Mouse (Mus musculus): ENCODE data around the gene Oaz3. TPM values are rescaled to one million over a fixed set of nuclear protein-coding genes. Genes with fewer than 3 reads are reported as not detected.

Gene Oaz3
- polyA plus RNA-seq (2014; fragmentation: Nextera tagmentation; extraction: Ambion mirVana): 0.23 and 0.41 TPM in 2 replicates

- peaks cover 14% of the 10 kb centered on the region; the same call in 1 of the 2 replicates for H3K36me3 ChIP-seq (ENCODE audit: control insufficient read depth, insufficient read depth, low read length)
- DNase-seq (ENCODE audit: low spot score) (no peak), ATAC-seq (ENCODE audit: insufficient read depth, low FRiP score, low TSS enrichment) (no peak)
- whole genome bisulfite sequencing: 1% methylated on average over 24 of the region's 24 CpGs
- no peaks in the 10 kb centered on the region for H3K9me3 ChIP-seq (ENCODE audit: control insufficient read depth, low read length)
- no peaks in the 10 kb centered on the region for H3K27me3 ChIP-seq (ENCODE audit: control insufficient read depth, insufficient read depth, low read length)
- H3K4me2 ChIP-seq (ENCODE audit: low read depth): peak within 1 kb of the TSS; percentile 82
- H3K9ac ChIP-seq (ENCODE audit: low read length): peak within 1 kb of the TSS; percentile 87
- H3K4me3 ChIP-seq (ENCODE audit: low read depth, low read length): peak within 1 kb of the TSS; percentile 92
- H3K4me1 ChIP-seq (ENCODE audit: control insufficient read depth, insufficient read depth, low read length): 0 out of 2 replicates have a peak, but pooled peaks cover 3% of the 10 kb centered on the region
- 0 out of 2 replicates have a peak within 1 kb of the TSS, but pooled peaks have one; percentile 29 for H3K27ac ChIP-seq (ENCODE audit: low read depth, low read length)
These were observed at the start of gene Oaz3 for GRCm38 (mm10) chr3:94443597-94443964. Gene Oaz3 (minus strand): TSS chr3:94443915.

GRCm38 (mm10) chr3:94487581-94487980 is 43.9 kb upstream of the Oaz3 start:
- H3K4me1 ChIP-seq (ENCODE audit: control insufficient read depth, insufficient read depth, low read length): peaks cover 27% of the 10 kb centered on the region
- no peaks in the 10 kb centered on the region for H3K9me3 ChIP-seq (ENCODE audit: control insufficient read depth, low read length)
- H3K9ac ChIP-seq (ENCODE audit: low read length): no peak overlapping the region
- no peak overlapping the region for H3K4me3 ChIP-seq (ENCODE audit: low read depth, low read length)
- H3K27ac ChIP-seq (ENCODE audit: low read depth, low read length): no peak overlapping the region
- no peak for ATAC-seq (ENCODE audit: insufficient read depth, low FRiP score, low TSS enrichment)
- H3K36me3 ChIP-seq (ENCODE audit: control insufficient read depth, insufficient read depth, low read length): peaks cover 5% of the 10 kb centered on the region; the same call in 1 of the 2 replicates
- H3K27me3 ChIP-seq (ENCODE audit: control insufficient read depth, insufficient read depth, low read length): no peaks in the 10 kb centered on the region
- no peak for DNase-seq (ENCODE audit: low spot score)
- 88% methylated on average over 6 of the region's 6 CpGs for WGBS
- H3K4me2 ChIP-seq (ENCODE audit: low read depth): no peak overlapping the region

- Histone ChIP-seq H3K27me3 (ENCODE audit: control insufficient read depth, insufficient read depth, low read length) (no peaks in the 10 kb centered on the region), H3K4me2 (ENCODE audit: low read depth) (no peak overlapping the region), H3K9ac (ENCODE audit: low read length) (no peak overlapping the region), H3K4me3 (ENCODE audit: low read depth, low read length) (no peak overlapping the region), H3K36me3 (ENCODE audit: control insufficient read depth, insufficient read depth, low read length) (peaks cover 3% of the 10 kb centered on the region; the same call in 1 of the 2 replicates), H3K27ac (ENCODE audit: low read depth, low read length) (no peak overlapping the region), H3K4me1 (ENCODE audit: control insufficient read depth, insufficient read depth, low read length) (peaks cover 36% of the 10 kb centered on the region), H3K9me3 (ENCODE audit: control insufficient read depth, low read length) (no peaks in the 10 kb centered on the region)
- WGBS: 80% methylated on average over 7 of the region's 7 CpGs
- ATAC-seq (ENCODE audit: insufficient read depth, low FRiP score, low TSS enrichment) (no peak), DNase-seq (ENCODE audit: low spot score) (no peak)
These were observed 42.2 kb upstream of the Oaz3 start for GRCm38 (mm10) chr3:94485922-94486321.

DNA sequence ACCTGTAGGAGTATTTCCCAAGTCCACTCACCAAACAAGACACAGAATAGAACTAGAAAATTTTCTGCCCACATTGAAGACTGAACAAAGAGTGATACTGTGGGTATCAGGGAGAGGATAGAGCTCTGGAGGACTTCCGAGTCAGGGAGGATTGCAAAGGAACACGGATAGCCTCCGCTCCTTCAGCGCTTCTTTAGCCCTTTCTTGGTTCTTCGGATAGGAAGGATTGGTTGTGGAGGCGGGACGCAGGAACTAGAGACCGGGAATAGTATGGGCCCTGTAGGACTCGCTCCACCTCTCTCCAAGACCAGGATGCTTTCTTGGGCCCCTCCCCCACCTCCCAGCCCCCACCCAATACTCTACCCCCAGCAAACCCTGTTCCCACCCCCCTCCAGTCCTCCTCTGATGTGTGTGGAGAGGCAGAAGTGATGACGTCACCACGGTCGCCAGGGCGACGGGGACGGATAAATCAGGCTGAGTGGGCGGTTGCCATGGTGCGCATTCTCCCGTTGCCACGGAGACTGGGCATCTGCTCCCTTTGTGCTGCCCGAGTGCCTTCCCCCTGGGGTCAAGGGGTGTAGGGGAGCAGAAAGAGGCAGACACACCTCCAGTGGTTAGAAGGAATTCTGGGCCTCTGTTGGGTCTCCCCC is 40.2 kb upstream of the Oaz3 start:
- H3K4me3 ChIP-seq (ENCODE audit: low read depth, low read length): no peak overlapping the region
- no peaks in the 10 kb centered on the region for H3K9me3 ChIP-seq (ENCODE audit: control insufficient read depth, low read length)
- peaks cover 7% of the 10 kb centered on the region; the same call in 1 of the 2 replicates for H3K27me3 ChIP-seq (ENCODE audit: control insufficient read depth, insufficient read depth, low read length)
- ATAC-seq (ENCODE audit: insufficient read depth, low FRiP score, low TSS enrichment) (peak; percentile 94), DNase-seq (ENCODE audit: low spot score) (peak; percentile 96)
- WGBS: 15% methylated on average over 20 of the region's 20 CpGs
- peak overlapping the region; percentile 25 for H3K4me2 ChIP-seq (ENCODE audit: low read depth)
- H3K36me3 ChIP-seq (ENCODE audit: control insufficient read depth, insufficient read depth, low read length): peaks cover 2% of the 10 kb centered on the region; the same call in 1 of the 2 replicates
- H3K4me1 ChIP-seq (ENCODE audit: control insufficient read depth, insufficient read depth, low read length): peaks cover 47% of the 10 kb centered on the region
- H3K9ac ChIP-seq (ENCODE audit: low read length): no peak overlapping the region
- peak overlapping the region; percentile 75 for H3K27ac ChIP-seq (ENCODE audit: low read depth, low read length)

DNA sequence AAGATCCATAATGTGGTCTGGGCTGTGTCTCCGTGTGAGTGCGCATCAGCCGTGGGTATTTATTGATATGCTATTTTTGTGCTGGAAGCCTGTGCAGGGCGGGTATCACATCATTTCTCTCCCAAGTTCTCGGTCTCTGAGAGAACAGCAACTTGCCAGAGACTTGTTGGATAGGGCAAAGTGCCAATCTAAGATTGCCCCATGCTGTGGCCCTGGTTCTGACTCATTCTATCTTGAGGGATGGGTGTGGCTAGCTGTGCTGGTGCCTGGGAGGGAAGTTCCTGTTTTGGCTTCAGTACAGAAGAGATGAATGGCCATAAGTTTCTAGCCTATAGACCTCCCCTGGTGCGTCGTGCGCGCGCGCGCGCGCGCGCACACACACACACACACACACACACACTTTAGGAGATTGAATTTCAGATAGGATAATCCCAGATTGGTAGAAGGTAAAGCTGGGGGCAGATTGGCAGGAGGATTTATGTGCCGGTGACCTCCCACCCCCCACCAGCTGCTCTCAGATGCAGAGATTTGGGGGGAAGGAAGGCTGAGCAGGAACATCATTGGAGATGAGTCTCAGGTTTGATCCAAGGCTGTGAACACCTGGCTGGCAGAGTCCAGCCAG is 39.2 kb upstream of the Oaz3 start:
- no peak for DNase-seq (ENCODE audit: low spot score)
- H3K4me1 ChIP-seq (ENCODE audit: control insufficient read depth, insufficient read depth, low read length): peaks cover 47% of the 10 kb centered on the region
- H3K4me2 ChIP-seq (ENCODE audit: low read depth): no peak overlapping the region
- H3K9ac ChIP-seq (ENCODE audit: low read length): no peak overlapping the region
- H3K36me3 ChIP-seq (ENCODE audit: control insufficient read depth, insufficient read depth, low read length): peaks cover 2% of the 10 kb centered on the region; the same call in 1 of the 2 replicates
- peaks cover 8% of the 10 kb centered on the region; the same call in 1 of the 2 replicates for H3K27me3 ChIP-seq (ENCODE audit: control insufficient read depth, insufficient read depth, low read length)
- H3K27ac ChIP-seq (ENCODE audit: low read depth, low read length): peak overlapping the region; percentile 50
- no peak for ATAC-seq (ENCODE audit: insufficient read depth, low FRiP score, low TSS enrichment)
- no peak overlapping the region for H3K4me3 ChIP-seq (ENCODE audit: low read depth, low read length)
- 77% methylated on average over 17 of the region's 17 CpGs for WGBS
- no peaks in the 10 kb centered on the region for H3K9me3 ChIP-seq (ENCODE audit: control insufficient read depth, low read length)

DNA sequence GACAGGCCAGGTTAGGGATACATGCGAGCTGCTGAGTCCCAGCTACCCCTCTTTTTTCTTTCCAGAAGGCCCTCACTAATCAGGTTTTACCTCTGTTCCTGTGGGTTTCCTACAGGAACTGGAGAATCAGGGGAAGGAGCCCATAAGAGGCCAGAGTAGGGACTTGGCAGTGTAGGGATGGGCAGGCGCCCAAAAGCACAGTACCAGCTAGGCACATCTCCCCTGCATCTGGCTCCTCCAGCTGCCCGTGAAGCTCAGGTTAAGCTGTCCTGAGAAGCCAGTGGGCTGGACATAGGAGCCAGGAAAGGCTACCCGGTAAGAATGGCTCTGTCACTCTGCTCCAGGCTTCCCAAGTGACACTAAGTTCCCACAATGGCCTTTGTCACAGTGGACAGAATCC is 37.7 kb upstream of the Oaz3 start:
- no peak overlapping the region for H3K4me3 ChIP-seq (ENCODE audit: low read depth, low read length)
- no peak overlapping the region for H3K4me2 ChIP-seq (ENCODE audit: low read depth)
- no peaks in the 10 kb centered on the region for H3K36me3 ChIP-seq (ENCODE audit: control insufficient read depth, insufficient read depth, low read length)
- H3K9me3 ChIP-seq (ENCODE audit: control insufficient read depth, low read length): no peaks in the 10 kb centered on the region
- DNase-seq (ENCODE audit: low spot score): no peak
- H3K4me1 ChIP-seq (ENCODE audit: control insufficient read depth, insufficient read depth, low read length): peaks cover 51% of the 10 kb centered on the region
- WGBS: 77% methylated on average over 4 of the region's 4 CpGs
- H3K27ac ChIP-seq (ENCODE audit: low read depth, low read length): no peak overlapping the region
- ATAC-seq (ENCODE audit: insufficient read depth, low FRiP score, low TSS enrichment): no peak
- no peak overlapping the region for H3K9ac ChIP-seq (ENCODE audit: low read length)
- peaks cover 8% of the 10 kb centered on the region; the same call in 1 of the 2 replicates for H3K27me3 ChIP-seq (ENCODE audit: control insufficient read depth, insufficient read depth, low read length)

DNA sequence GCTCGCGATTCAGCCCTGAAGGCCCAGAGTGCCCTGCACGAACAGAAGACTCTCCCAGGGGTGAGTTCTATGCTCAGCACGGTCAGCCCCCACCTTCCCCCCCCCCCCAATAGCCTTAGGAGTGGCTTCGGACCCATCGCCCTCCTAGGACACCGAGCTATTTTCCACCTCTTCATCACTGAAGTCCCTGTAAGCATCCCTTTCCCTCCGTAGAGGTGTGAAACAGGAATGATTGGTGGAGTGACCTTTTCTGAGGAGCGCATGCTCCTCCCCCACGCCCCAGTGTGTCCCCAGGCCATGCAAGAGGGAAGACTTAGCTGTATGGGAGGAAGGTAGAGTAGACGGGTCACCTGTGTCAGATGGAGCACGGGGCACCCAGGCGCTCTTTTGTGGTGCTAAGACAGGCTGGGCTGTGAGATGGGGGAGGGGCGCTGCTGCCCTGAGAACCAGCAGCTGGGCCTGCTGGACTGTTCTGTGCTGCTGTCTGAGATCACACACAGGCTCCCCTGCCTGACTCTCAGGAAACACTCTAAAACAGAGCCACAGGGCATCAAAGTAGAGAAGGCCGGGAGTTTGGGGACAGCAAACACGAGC is 36.7 kb upstream of the Oaz3 start, which contains the start of gene Riiad1:
Riiad1 (minus strand) TSS at position 51 of the 594 bp plus-strand sequence.
- H3K9ac ChIP-seq (ENCODE audit: low read length): peak within 1 kb of the TSS; percentile 78
- 8% methylated on average over 16 of the region's 16 CpGs for WGBS

DNA sequence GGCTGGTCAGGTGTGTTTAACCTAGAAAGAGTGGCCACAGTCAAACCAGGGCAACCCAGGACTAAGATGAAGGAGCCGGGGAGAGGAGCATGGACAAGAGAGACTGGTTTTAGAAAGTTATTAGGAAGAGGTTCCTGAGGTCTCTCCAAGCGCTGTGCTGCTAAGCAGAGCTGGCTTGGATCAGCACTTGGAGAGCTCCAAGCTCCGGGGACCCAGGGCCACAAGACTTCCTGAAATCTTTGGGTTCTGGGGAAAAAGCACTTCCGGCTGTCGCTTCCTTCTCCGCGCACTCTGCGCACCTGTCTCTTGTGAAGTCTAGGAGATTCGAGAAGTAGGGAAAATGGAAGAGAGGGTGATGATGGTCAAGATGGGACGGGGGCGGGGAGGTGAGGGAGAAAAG is 35.8 kb upstream of the Oaz3 start:
- no peak for DNase-seq (ENCODE audit: low spot score)

More for the DNA sequence above, 36.7 kb upstream of the Oaz3 start, which contains the start of gene Riiad1:
- DNase-seq (ENCODE audit: low spot score) (peak; percentile 66), ATAC-seq (ENCODE audit: insufficient read depth, low FRiP score, low TSS enrichment) (no peak)
- Histone ChIP-seq H3K27ac (ENCODE audit: low read depth, low read length) (peak within 1 kb of the TSS; percentile 77), H3K4me3 (ENCODE audit: low read depth, low read length) (peak within 1 kb of the TSS; percentile 54), H3K4me1 (ENCODE audit: control insufficient read depth, insufficient read depth, low read length) (peaks cover 48% of the 10 kb centered on the region), H3K9me3 (ENCODE audit: control insufficient read depth, low read length) (no peaks in the 10 kb centered on the region), H3K27me3 (ENCODE audit: control insufficient read depth, insufficient read depth, low read length) (peaks cover 8% of the 10 kb centered on the region; the same call in 1 of the 2 replicates), H3K36me3 (ENCODE audit: control insufficient read depth, insufficient read depth, low read length) (no peaks in the 10 kb centered on the region), H3K4me2 (ENCODE audit: low read depth) (peak within 1 kb of the TSS; percentile 66)

More for the DNA sequence above, 35.8 kb upstream of the Oaz3 start:
- WGBS: 7% methylated on average over 11 of the region's 11 CpGs
- Histone ChIP-seq H3K27ac (ENCODE audit: low read depth, low read length) (peak overlapping the region; percentile 77; the same call in 1 of the 2 replicates), H3K4me2 (ENCODE audit: low read depth) (peak overlapping the region; percentile 66), H3K4me3 (ENCODE audit: low read depth, low read length) (peak overlapping the region; percentile 54), H3K27me3 (ENCODE audit: control insufficient read depth, insufficient read depth, low read length) (peaks cover 8% of the 10 kb centered on the region; the same call in 1 of the 2 replicates), H3K36me3 (ENCODE audit: control insufficient read depth, insufficient read depth, low read length) (no peaks in the 10 kb centered on the region), H3K4me1 (ENCODE audit: control insufficient read depth, insufficient read depth, low read length) (peaks cover 40% of the 10 kb centered on the region), H3K9ac (ENCODE audit: low read length) (peak overlapping the region; percentile 78), H3K9me3 (ENCODE audit: control insufficient read depth, low read length) (no peaks in the 10 kb centered on the region)
- no peak for ATAC-seq (ENCODE audit: insufficient read depth, low FRiP score, low TSS enrichment)
